Mouse (Mus musculus) heart, adult 2 months (tissue): Measurements from ENCODE around the gene Adora1.

ENCODE experiments used
- CTCF ChIP-seq: fragments of 200-600 bp; IDR thresholded peaks from 2 replicates; pipeline ENCODE4 v1.8.1; 2022; ENCODE audit warnings: antibody characterized with exemption, mild to moderate bottlenecking, moderate library complexity
- POLR2A ChIP-seq: fragments of 200-500 bp; IDR thresholded peaks from 2 replicates; pipeline ENCODE4 v1.6.1; 2011; ENCODE audit warnings: mild to moderate bottlenecking, low read depth, low read length, control low read depth; ENCODE audit not compliant: insufficient read depth

- TF ChIP-seq POLR2A (no peak), CTCF (no peak)
These were observed 40.8 kb downstream of the Adora1 start for GRCm38 (mm10) chr1:134194298-134195022.
